Mouse (Mus musculus) bone marrow, adult 2 months (tissue): ENCODE measurements around the gene R3hdm2.
A peak's percentile ranks its signal among the peaks of the same experiment; 100 is the strongest.

Experiments
- CTCF ChIP-seq: fragments of 200-500 bp; IDR thresholded peaks from 2 replicates; pipeline ENCODE4 v1.5.1; 2011; ENCODE audit warnings: low read length, control low read depth; ENCODE audit not compliant: control insufficient read depth, insufficient read depth
- POLR2A ChIP-seq: fragments of 200-500 bp; IDR thresholded peaks from 2 replicates; pipeline ENCODE4 v1.6.1; 2011; ENCODE audit warnings: low read depth, mild to moderate bottlenecking, control low read depth, low read length, borderline replicate concordance; ENCODE audit not compliant: control insufficient read depth

- TF ChIP-seq POLR2A (no peak), CTCF (peak; percentile 19; the same call in 1 of the 2 replicates)
Measured at GRCm38 (mm10) chr10:127526681-127527080, 146.6 kb downstream of the R3hdm2 start.
